Mouse (Mus musculus): Measurements from ENCODE around the gene Olfr545.

DNA sequence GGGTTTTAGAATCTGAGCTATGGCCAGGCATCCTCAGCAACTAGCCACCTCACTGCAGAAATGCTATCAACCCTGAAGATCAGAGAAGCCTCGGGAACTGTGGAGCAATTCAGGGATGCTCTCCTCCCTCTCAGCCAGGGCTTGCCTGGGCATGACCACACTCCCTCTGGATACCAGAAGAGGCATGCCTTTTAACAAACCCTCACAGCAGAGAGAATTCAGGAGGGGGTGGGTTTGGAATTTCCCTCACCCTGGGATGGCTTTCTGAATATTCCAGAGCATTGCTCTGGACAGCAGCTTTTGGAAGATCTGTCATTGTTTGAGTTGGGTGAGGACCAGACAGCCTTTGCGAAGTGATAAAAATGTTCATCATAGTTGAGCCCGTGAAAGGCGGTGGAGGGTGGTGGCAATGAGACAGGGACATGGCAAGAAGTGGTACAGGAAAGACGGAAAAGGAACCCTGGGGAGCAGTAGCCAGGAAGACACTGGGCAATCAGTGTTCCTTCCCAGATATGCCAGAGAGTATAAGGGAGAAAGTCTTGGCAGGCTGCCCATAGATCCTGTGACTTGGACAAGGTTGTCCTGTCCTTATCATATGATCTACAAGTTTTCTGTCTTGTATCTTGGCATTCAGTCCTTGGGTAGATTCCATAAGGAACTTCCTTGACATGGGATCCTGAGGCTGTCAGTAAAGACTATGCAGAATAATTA lies 19.9 kb downstream of the Olfr545 start:
- no peak for TF ChIP-seq POLR2A (IDR thresholded peaks at IDR 0.05; ENCODE audit: borderline replicate concordance, insufficient read depth, low read length)
- no peak for TF ChIP-seq CTCF (IDR thresholded peaks at IDR 0.05; ENCODE audit: borderline replicate concordance, insufficient read depth, low read depth, low read length)
